In the genomic region with DNA sequence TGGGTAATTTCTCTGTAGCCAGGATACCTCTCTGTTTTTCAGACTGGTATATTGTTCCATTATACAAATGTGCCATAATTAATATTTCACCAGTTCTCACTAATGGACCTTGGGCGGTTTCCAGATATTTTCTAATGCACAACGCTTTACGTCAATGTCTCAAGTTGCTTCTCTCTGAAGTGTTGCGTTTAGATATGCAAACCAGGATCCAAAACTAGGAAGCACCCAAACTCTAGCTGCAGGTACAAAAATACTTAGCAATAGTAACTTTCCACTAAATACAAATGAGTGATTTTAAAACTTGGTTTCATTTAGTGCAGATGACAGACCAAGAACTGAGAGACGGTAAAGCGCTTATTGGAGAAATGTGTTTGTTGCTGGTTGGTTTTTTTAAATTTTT, we compare ENCODE assay signal across 7 mouse cellular contexts. TPM values are rescaled to one million over a fixed set of nuclear protein-coding genes. Genes with fewer than 3 reads are reported as not detected.
DNase-seq lines count a peak whose midpoint lies in the region; ATAC-seq lines count a peak whose summit lies in the region.

No protein-coding gene starts in this region.

- 1% methylated on average over 6 of the region's 6 CpGs for WGBS in lung, embryonic 16.5 days
- WGBS in embryonic facial prominence, embryonic 12.5 days = 6% methylated on average over 6 of the region's 6 CpGs
- 7% methylated on average over 6 of the region's 6 CpGs for WGBS in limb, embryonic 11.5 days
- 2% methylated on average over 6 of the region's 6 CpGs for WGBS in stomach, embryonic 15.5 days

- peaks cover 24% of the 10 kb centered on the region for H3K4me1 ChIP-seq in lung, embryonic 16.5 days (replicated peaks; ENCODE audit: control insufficient read depth, insufficient read depth, low read length)
- peaks cover 23% of the 10 kb centered on the region for H3K4me1 ChIP-seq in embryonic facial prominence, embryonic 12.5 days
- peaks cover 14% of the 10 kb centered on the region; the same call in 1 of the 2 replicates for H3K4me1 ChIP-seq in limb, embryonic 11.5 days (ENCODE audit: control insufficient read depth, insufficient read depth, low read length)
- peaks cover 14% of the 10 kb centered on the region; the same call in 1 of the 2 replicates for H3K4me1 ChIP-seq in stomach, embryonic 15.5 days

- H3K4me2 ChIP-seq in lung, embryonic 16.5 days (ENCODE audit: low read depth, low read length) = peak overlapping the region; percentile 74
- peak overlapping the region; percentile 77 for H3K4me2 ChIP-seq in embryonic facial prominence, embryonic 12.5 days (replicated peaks)
- H3K4me2 ChIP-seq in limb, embryonic 11.5 days (ENCODE audit: low read depth, severe bottlenecking) = peak overlapping the region; percentile 66
- H3K4me2 ChIP-seq in stomach, embryonic 15.5 days = peak overlapping the region; percentile 63

- no peak for ATAC-seq in lung, embryonic 16.5 days (ENCODE audit: low read depth)
- no peak for ATAC-seq in embryonic facial prominence, embryonic 12.5 days (ENCODE audit: insufficient number of reproducible peaks, insufficient read depth, low FRiP score, low TSS enrichment)
- ATAC-seq in limb, embryonic 11.5 days (ENCODE audit: insufficient number of reproducible peaks, low FRiP score, low TSS enrichment, low read depth) = no peak
- no peak for ATAC-seq in stomach, embryonic 15.5 days (ENCODE audit: insufficient read depth, low FRiP score, low read depth)
- no peak for ATAC-seq in granulocyte monocyte progenitor cell, adult 5-6 weeks (replicated peaks; ENCODE audit: poor library complexity, severe bottlenecking)

- H3K36me3 ChIP-seq in lung, embryonic 16.5 days (ENCODE audit: control insufficient read depth, insufficient read depth, low read length) = peaks cover 3% of the 10 kb centered on the region; the same call in 1 of the 2 replicates
- 0 out of 2 replicates have a peak, but pooled peaks cover 5% of the 10 kb centered on the region for H3K36me3 ChIP-seq in embryonic facial prominence, embryonic 12.5 days
- peaks cover 2% of the 10 kb centered on the region; the same call in 1 of the 2 replicates for H3K36me3 ChIP-seq in limb, embryonic 11.5 days (ENCODE audit: control insufficient read depth, insufficient read depth, low read length)
- no peaks in the 10 kb centered on the region for H3K36me3 ChIP-seq in stomach, embryonic 15.5 days

- DNase-seq in lung, postnatal 36 days = no peak
- DNase-seq in limb, embryonic 11.5 days (ENCODE audit: low spot score) = no peak
- DNase-seq in urinary bladder, postnatal 4 days (ENCODE audit: low spot score in 2 of 2) = no peak

- H3K9ac ChIP-seq in lung, embryonic 16.5 days (ENCODE audit: low read length) = peak overlapping the region; percentile 80
- peak overlapping the region; percentile 98 for H3K9ac ChIP-seq in embryonic facial prominence, embryonic 12.5 days
- H3K9ac ChIP-seq in limb, embryonic 11.5 days (ENCODE audit: low read length) = peak overlapping the region; percentile 95
- H3K9ac ChIP-seq in stomach, embryonic 15.5 days = peak overlapping the region; percentile 92

- no peaks in the 10 kb centered on the region for H3K9me3 ChIP-seq in lung, embryonic 16.5 days (ENCODE audit: control insufficient read depth, low read length)
- H3K9me3 ChIP-seq in embryonic facial prominence, embryonic 12.5 days = no peaks in the 10 kb centered on the region
- no peaks in the 10 kb centered on the region for H3K9me3 ChIP-seq in limb, embryonic 11.5 days (ENCODE audit: control insufficient read depth, low read length)
- no peaks in the 10 kb centered on the region for H3K9me3 ChIP-seq in stomach, embryonic 15.5 days

- peak overlapping the region; percentile 69 for H3K4me3 ChIP-seq in lung, embryonic 16.5 days (ENCODE audit: low read length)
- H3K4me3 ChIP-seq in embryonic facial prominence, embryonic 12.5 days = peak overlapping the region; percentile 92
- H3K4me3 ChIP-seq in limb, embryonic 11.5 days (ENCODE audit: low read depth, low read length) = peak overlapping the region; percentile 96
- H3K4me3 ChIP-seq in stomach, embryonic 15.5 days (replicated peaks) = peak overlapping the region; percentile 95

- H3K27me3 ChIP-seq in lung, embryonic 16.5 days (ENCODE audit: control insufficient read depth, insufficient read depth, low read depth, low read length) = no peaks in the 10 kb centered on the region
- H3K27me3 ChIP-seq in embryonic facial prominence, embryonic 12.5 days = no peaks in the 10 kb centered on the region
- no peaks in the 10 kb centered on the region for H3K27me3 ChIP-seq in limb, embryonic 11.5 days (ENCODE audit: control insufficient read depth, insufficient read depth, low read length)
- no peaks in the 10 kb centered on the region for H3K27me3 ChIP-seq in stomach, embryonic 15.5 days (replicated peaks)

- H3K27ac ChIP-seq in lung, embryonic 16.5 days (ENCODE audit: low read length) = peak overlapping the region; percentile 88
- H3K27ac ChIP-seq in embryonic facial prominence, embryonic 12.5 days = no peak overlapping the region; the same call in 1 of the 2 replicates
- no peak overlapping the region for H3K27ac ChIP-seq in limb, embryonic 11.5 days (replicated peaks; ENCODE audit: low read depth, low read length)
- H3K27ac ChIP-seq in stomach, embryonic 15.5 days = peak overlapping the region; percentile 91; the same call in 1 of the 2 replicates

RNA-seq across cellular contexts. Expression of a gene that starts 1.0 kb away (rescaled TPM):
- polyA plus RNA-seq in lung, embryonic 16.5 days (2015; fragmentation: Nextera tagmentation; extraction: Ambion mirVana) = 110 and 116 TPM in 2 replicates
- 89.2 and 90.2 TPM in 2 replicates for polyA plus RNA-seq in embryonic facial prominence, embryonic 12.5 days (2016; fragmentation: Nextera tagmentation; extraction: Ambion mirVana)
- polyA plus RNA-seq in limb, embryonic 11.5 days (2014; fragmentation: Nextera tagmentation; extraction: Ambion mirVana) = 78.4 and 82.1 TPM in 2 replicates
- 85.9 and 90.5 TPM in 2 replicates for polyA plus RNA-seq in stomach, embryonic 15.5 days (2015; fragmentation: Nextera tagmentation; extraction: Ambion mirVana)
- total RNA-seq in granulocyte monocyte progenitor cell, adult 5-6 weeks (2014; fragmentation: Nextera tagmentation) = 34.2 and 38.9 TPM in 2 replicates
- 56.4 and 57.4 TPM in 2 replicates for total RNA-seq in granulocyte monocyte progenitor cell, adult 5-6 weeks (2017)

RNA-seq across cellular contexts. Expression of a gene that starts 40.5 kb away (rescaled TPM):
- 0.38 and 1.2 TPM in 2 replicates for polyA plus RNA-seq in lung, embryonic 16.5 days (2015; fragmentation: Nextera tagmentation; extraction: Ambion mirVana)
- 24.6 and 24.8 TPM in 2 replicates for polyA plus RNA-seq in embryonic facial prominence, embryonic 12.5 days (2016; fragmentation: Nextera tagmentation; extraction: Ambion mirVana)
- polyA plus RNA-seq in limb, embryonic 11.5 days (2014; fragmentation: Nextera tagmentation; extraction: Ambion mirVana) = 7.8 and 8.8 TPM in 2 replicates
- polyA plus RNA-seq in stomach, embryonic 15.5 days (2015; fragmentation: Nextera tagmentation; extraction: Ambion mirVana) = 0.50 and 0.66 TPM in 2 replicates
- not detected in 2 replicates for total RNA-seq in granulocyte monocyte progenitor cell, adult 5-6 weeks (2014; fragmentation: Nextera tagmentation)
- not detected in 2 replicates for total RNA-seq in granulocyte monocyte progenitor cell, adult 5-6 weeks (2017)

Comparison
In these comparisons a context has a peak if more than half of its experiments do, and no peak if none do; other contexts are left out.
1. H3K27ac ChIP-seq: peak in lung, embryonic 16.5 days (single experiment) and stomach, embryonic 15.5 days (single experiment); none in embryonic facial prominence, embryonic 12.5 days (single experiment) and limb, embryonic 11.5 days (single experiment).
2. Peak in every context shown above with its lines, with median percentiles within 50 percentile points of each other: H3K4me2 ChIP-seq, H3K4me3 ChIP-seq and H3K9ac ChIP-seq.